Mouse (Mus musculus) heart, adult 10 weeks (tissue): ENCODE measurements around the gene Rasa3. TPM values are rescaled to one million over a fixed set of nuclear protein-coding genes. Genes with fewer than 3 reads are reported as not detected.

ENCODE experiments used
- polyA plus RNA-seq: library from polyadenylated mRNA; stranded (reverse); fragments of 350-450 nt; fragmentation: Illumina TruSeq; extraction: RNeasy Lipid Tissue Mini Kit (QIAGEN cat#74804); gene quantifications from one replicate; pipeline ENCODE4 v1.2.3, GENCODE M21; 2014; ENCODE audit warnings: low read depth, low replicate concordance

Rasa3 gene
- 14.3 TPM for polyA plus RNA-seq

GRCm38 (mm10) chr8:13677413-13677883 is at the start of gene Rasa3:
TSS of gene Rasa3 (minus strand) at chr8:13677603.

DNA sequence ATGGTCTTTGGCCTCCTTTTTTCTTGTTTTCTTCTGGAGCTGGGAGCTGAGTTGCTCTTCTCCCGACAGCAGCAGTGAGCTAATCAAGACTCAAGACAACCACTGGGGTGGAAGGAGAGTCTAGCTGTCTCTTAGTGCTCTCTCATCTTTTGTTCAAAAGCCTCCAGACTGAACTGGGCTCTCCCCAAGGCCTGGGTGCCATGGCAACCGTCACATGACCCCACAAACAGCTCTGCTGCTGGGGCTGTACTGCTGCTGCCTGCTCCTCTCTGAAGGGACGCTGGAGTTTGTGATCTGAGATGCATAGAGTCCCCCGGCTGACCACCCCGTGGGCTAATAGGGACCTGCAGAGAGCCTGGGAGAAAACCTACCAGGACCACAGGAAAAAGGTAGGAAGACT is 28.3 kb upstream of the Rasa3 start, which contains the start of gene Cfap97d2:
Gene Cfap97d2 (plus strand): TSS at position 222 of the 400 bp plus-strand sequence.

GRCm38 (mm10) chr8:13562118-13562517 is 115.3 kb downstream of the Rasa3 start, which contains the start of gene 1700029H14Rik:
TSS of gene 1700029H14Rik (minus strand) at chr8:13562461.

Other genes with a start within 250 kb of the Rasa3 start
- gene Tmem255b, start 242.4 kb downstream of the Rasa3 start, polyA plus RNA-seq = 7.2 TPM
- gene Gas6, start 183.1 kb downstream of the Rasa3 start, polyA plus RNA-seq = 130 TPM
- gene 1700029H14Rik, start 115.1 kb downstream of the Rasa3 start, polyA plus RNA-seq = not detected
- gene Cfap97d2, start 28.3 kb upstream of the Rasa3 start, polyA plus RNA-seq = not detected
- 34.0 TPM for gene Cdc16, start 80.1 kb upstream of the Rasa3 start, polyA plus RNA-seq
- gene Upf3a, start 108.0 kb upstream of the Rasa3 start, polyA plus RNA-seq = 12.5 TPM
- gene AF366264, start 160.8 kb upstream of the Rasa3 start, polyA plus RNA-seq = not detected
- 6.9 TPM for gene Champ1, start 192.0 kb upstream of the Rasa3 start, polyA plus RNA-seq
- gene Coprs, start 212.7 kb upstream of the Rasa3 start, polyA plus RNA-seq = 29.7 TPM